Mouse (Mus musculus) neural tube, embryonic 15.5 days (tissue): ENCODE data around the gene Cyfip2. TPM values are rescaled to one million over a fixed set of nuclear protein-coding genes. Genes with fewer than 3 reads are reported as not detected.
A peak's percentile ranks its signal among the peaks of the same experiment; 100 is the strongest.

Experiments used
- ATAC-seq: fragments of 200-750 bp; cut with Nextera tagmentation; 2 replicates; pipeline ENCODE4 v1.8.0; 2017; ENCODE audit warnings: mild to moderate bottlenecking, moderate TSS enrichment, moderate library complexity; ENCODE audit not compliant: low FRiP score
- H3K27ac ChIP-seq: fragments of 300-500 bp; sonication (generic); replicated peaks from 2 replicates; pipeline ENCODE4 v1.5.1; 2015; ENCODE audit warnings: mild to moderate bottlenecking, inconsistent platforms
- H3K27me3 ChIP-seq: fragments of 300-500 bp; sonication (generic); replicated peaks from 2 replicates; pipeline ENCODE4 v1.6.1; 2015; ENCODE audit warnings: inconsistent platforms
- H3K36me3 ChIP-seq: fragments of 300-500 bp; sonication (generic); 2 replicates; pipeline ENCODE4 v1.6.1; 2015; ENCODE audit warnings: inconsistent platforms
- H3K4me1 ChIP-seq: fragments of 300-500 bp; sonication (generic); 2 replicates; pipeline ENCODE4 v1.6.1; 2015; ENCODE audit warnings: inconsistent platforms
- H3K4me2 ChIP-seq: fragments of 300-500 bp; sonication (generic); 2 replicates; pipeline ENCODE4 v1.6.1; 2015; ENCODE audit warnings: inconsistent platforms, mild to moderate bottlenecking, moderate library complexity
- H3K4me3 ChIP-seq: fragments of 300-500 bp; sonication (generic); replicated peaks from 2 replicates; pipeline ENCODE4 v1.5.1; 2015; ENCODE audit warnings: mild to moderate bottlenecking, inconsistent platforms
- H3K9ac ChIP-seq: fragments of 300-500 bp; sonication (generic); replicated peaks from 2 replicates; pipeline ENCODE4 v1.6.1; 2015; ENCODE audit warnings: mild to moderate bottlenecking, inconsistent platforms
- H3K9me3 ChIP-seq: fragments of 300-500 bp; sonication (generic); replicated peaks from 2 replicates; pipeline ENCODE4 v1.6.1; 2016; ENCODE audit warnings: inconsistent platforms
- WGBS: fragments of 180-500 bp; shearing (Covaris S2); methylation state at CpG from one replicate; pipeline ENCODE4 v1.1.7; 2015; ENCODE audit warnings: mixed read lengths; 5-methylcytosine and 5-hydroxymethylcytosine counted together
- polyA plus RNA-seq: library from polyadenylated mRNA; unstranded; fragments of >200 nt; fragmentation: Nextera tagmentation; extraction: Ambion mirVana; gene quantifications from 2 replicates; pipeline ENCODE4 v1.2.1, GENCODE M21; 2015

Cyfip2 gene
- polyA plus RNA-seq, 1 experiment from 2014 or later = 91.1 TPM

DNA sequence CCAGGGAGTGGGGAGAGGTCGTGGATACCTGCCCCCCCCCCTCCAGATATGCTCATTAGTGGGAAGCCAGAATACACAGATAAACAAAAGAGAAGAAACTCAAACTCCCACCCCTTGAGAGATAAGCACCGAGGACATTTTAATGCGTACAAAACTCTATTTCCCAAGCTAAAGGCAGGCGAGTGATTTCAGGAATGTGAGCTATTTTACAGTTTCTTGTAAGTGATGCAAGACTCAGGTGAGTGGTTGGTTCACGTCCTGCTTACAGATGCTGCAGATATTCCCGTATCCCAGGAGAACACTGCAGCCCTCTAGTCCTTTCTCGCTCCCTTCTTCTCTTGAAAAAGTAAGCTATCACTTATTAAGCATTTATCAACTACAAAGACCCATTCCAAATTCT, 66.3 kb downstream of the Cyfip2 start:
- 89% methylated on average over 7 of the region's 7 CpGs for WGBS
- peaks cover 70% of the 10 kb centered on the region for H3K36me3 ChIP-seq
- no peak overlapping the region for H3K27ac ChIP-seq
- H3K4me3 ChIP-seq = no peak overlapping the region
- no peak for ATAC-seq
- no peak overlapping the region for H3K4me2 ChIP-seq
- no peaks in the 10 kb centered on the region for H3K27me3 ChIP-seq
- no peak overlapping the region for H3K9ac ChIP-seq
- H3K9me3 ChIP-seq = no peaks in the 10 kb centered on the region
- H3K4me1 ChIP-seq = no peaks in the 10 kb centered on the region

DNA sequence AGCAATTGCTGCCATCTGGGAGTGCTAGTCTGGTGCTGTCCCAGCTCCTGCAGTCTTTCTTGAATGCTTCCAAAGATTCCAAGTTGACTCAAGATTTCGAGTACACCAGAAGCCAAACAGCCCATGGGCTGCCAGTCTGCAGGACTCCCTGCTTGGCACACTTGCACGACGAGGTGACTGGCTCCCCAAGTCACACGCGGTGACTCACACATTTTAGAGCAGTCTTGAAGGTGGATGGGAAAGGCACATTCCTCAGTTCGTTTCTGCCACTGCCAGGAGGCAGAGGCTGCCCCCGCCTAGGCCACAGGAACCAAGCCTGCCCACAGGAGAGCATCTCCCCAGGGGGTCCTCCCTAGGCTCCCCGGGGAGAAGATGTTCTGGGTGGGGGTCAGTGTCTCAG, 66.7 kb downstream of the Cyfip2 start:
- Histone ChIP-seq H3K4me2 (no peak overlapping the region), H3K4me1 (no peaks in the 10 kb centered on the region), H3K27ac (no peak overlapping the region), H3K9ac (no peak overlapping the region), H3K36me3 (peaks cover 71% of the 10 kb centered on the region), H3K9me3 (no peaks in the 10 kb centered on the region), H3K4me3 (no peak overlapping the region), H3K27me3 (no peaks in the 10 kb centered on the region)
- no peak for ATAC-seq
- 89% methylated on average over 8 of the region's 8 CpGs for WGBS

DNA sequence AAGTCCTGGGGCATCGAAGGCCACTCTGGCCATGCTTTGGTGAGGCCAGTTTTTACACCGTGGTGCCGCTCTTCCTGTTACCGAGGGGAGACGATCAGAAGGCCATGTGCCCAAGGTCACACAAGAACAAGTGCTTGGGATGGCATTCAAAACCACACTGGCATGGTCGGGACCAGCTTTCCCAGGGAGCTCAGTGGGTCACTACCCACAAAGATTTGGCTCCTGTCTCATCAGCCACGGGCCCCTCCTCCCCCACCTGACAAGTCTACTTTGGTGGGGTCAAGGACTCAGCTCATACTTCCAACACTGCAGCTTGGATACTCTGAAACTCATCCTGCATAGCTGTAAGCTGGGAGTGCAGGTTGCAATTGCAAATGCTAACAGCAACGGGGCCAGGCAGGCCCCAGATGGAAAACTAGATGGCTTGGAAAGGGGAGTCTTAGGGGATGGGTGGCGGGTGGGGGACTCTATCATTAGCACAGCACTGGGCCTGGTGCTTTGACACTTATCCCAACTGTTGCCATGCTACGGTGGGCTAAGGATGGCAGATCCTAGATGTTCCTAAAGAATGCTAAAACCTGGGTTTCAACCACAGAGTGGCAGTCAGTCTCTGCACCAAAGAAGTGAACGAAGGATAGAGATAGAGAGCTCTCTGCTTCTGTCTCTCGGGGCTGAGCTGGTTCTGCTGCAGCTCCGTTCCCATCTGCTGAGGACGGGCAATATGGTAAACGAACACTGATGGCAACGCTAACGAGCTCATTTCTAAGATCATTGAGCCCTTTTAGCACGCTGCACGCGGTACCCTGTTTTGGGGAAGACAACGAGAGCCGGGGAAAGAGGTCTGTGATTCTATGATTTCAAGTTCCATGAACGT, 67.7 kb downstream of the Cyfip2 start:
- Histone ChIP-seq H3K27ac (no peak overlapping the region), H3K9ac (no peak overlapping the region), H3K4me1 (no peaks in the 10 kb centered on the region), H3K36me3 (peaks cover 71% of the 10 kb centered on the region), H3K9me3 (no peaks in the 10 kb centered on the region), H3K4me3 (no peak overlapping the region), H3K27me3 (no peaks in the 10 kb centered on the region), H3K4me2 (no peak overlapping the region)
- WGBS = 88% methylated on average over 23 of the region's 23 CpGs
- no peak for ATAC-seq

DNA sequence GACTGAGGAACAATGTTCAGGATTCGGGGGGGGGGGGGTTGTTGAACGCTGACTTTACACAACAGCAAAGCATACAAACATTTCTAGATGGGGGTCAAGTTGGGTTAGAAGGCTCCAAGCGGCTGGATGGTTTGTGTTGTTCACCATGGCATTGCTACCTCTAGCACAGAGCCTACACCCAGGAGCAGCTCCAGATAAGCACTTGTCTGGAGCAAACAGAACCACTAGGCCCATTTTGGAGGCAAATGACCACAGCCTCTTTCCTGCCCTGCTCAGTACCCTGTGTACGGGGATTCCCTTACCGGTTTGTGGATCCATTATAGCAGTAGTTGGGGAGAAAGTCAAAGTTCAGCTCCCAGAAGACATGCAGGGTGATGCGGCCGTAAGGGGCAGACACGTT, 70.7 kb downstream of the Cyfip2 start:
- ATAC-seq = no peak
- H3K9ac ChIP-seq = no peak overlapping the region
- H3K4me1 ChIP-seq = no peaks in the 10 kb centered on the region
- H3K27ac ChIP-seq = no peak overlapping the region
- no peak overlapping the region for H3K4me2 ChIP-seq
- no peaks in the 10 kb centered on the region for H3K27me3 ChIP-seq
- H3K4me3 ChIP-seq = no peak overlapping the region
- WGBS = 95% methylated on average over 8 of the region's 8 CpGs
- peaks cover 77% of the 10 kb centered on the region for H3K36me3 ChIP-seq
- no peaks in the 10 kb centered on the region for H3K9me3 ChIP-seq

DNA sequence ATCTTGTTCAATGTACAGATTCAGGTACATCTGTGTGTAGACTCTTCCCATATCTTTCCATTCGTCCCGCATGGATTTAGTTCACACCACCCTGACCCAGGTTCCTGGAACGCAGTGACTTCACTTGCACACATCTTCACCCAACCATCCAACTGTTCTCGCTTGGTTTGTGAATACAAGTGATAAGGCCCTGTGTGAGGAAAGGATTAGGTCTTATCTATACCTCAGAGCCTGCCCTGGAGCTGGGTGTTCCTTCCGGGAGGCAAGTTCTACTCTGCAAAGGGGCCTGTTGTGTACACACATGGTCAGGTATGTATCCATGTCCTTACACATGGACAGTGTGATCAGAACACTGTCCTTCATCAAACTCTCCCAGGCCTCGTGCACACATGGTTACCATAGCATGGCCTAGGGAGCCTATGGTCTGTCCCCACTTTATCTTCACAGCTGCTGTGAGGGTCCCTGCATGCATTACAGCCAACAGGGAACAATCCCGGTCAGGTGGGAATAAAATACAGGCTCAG, 71.4 kb downstream of the Cyfip2 start:
- H3K9ac ChIP-seq = no peak overlapping the region
- H3K27me3 ChIP-seq = no peaks in the 10 kb centered on the region
- H3K27ac ChIP-seq = no peak overlapping the region
- peaks cover 4% of the 10 kb centered on the region; the same call in 1 of the 2 replicates for H3K4me1 ChIP-seq
- H3K36me3 ChIP-seq = peaks cover 70% of the 10 kb centered on the region
- WGBS = 94% methylated on average over 7 of the region's 7 CpGs
- no peak for ATAC-seq
- H3K9me3 ChIP-seq = no peaks in the 10 kb centered on the region
- no peak overlapping the region for H3K4me3 ChIP-seq
- H3K4me2 ChIP-seq = no peak overlapping the region

DNA sequence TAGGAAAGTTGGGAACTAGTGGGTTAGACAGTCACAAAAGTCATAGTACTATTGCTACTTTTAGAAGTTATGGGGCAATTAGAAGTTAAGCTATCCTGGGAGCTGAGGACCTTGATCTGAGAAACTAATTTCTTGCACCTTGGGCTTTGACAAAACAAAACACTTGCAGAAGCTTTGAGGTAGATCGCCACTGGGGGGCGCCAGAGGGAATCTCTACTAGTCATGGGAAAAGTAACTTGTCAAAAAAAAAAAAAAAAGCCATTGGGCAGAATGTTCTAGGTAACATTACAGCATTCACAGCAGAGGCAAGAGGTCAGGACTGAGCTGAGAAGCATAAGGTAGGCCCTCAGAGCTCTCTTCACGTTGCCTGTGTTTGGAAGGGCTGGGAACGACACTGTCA, 75.7 kb downstream of the Cyfip2 start:
- Histone ChIP-seq H3K9me3 (no peaks in the 10 kb centered on the region), H3K4me1 (peaks cover 20% of the 10 kb centered on the region), H3K36me3 (peaks cover 60% of the 10 kb centered on the region), H3K27ac (no peak overlapping the region), H3K9ac (no peak overlapping the region), H3K4me2 (no peak overlapping the region), H3K4me3 (no peak overlapping the region), H3K27me3 (no peaks in the 10 kb centered on the region)
- 44% methylated on average over 4 of the region's 4 CpGs for WGBS
- ATAC-seq = no peak

DNA sequence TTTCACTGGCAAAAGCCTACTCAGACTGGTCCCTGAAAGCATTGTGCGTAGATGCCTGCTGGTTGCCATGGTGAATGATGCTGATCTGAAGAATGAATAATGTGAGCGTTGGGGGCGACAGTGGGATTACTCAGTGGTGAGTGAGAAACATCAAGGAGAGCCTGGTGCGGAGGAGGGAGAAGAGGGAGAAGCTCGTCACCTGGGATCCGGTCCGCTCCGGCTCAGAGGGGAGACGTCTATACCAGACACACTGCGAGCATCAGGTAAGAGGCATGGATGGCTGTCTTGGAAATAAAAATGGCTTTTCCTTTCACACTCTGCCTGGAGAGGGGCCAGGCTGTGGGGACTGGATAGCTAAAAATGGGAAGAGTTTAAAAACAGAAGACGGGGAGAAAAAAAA, 77.3 kb downstream of the Cyfip2 start, which contains the start of gene Fndc9:
Gene Fndc9, plus strand, starts transcription at position 198 of the 400 bp plus-strand sequence.
- WGBS = 38% methylated on average over 11 of the region's 11 CpGs
- Histone ChIP-seq H3K36me3 (peaks cover 57% of the 10 kb centered on the region), H3K27ac (peak within 1 kb of the TSS; percentile 7), H3K9me3 (no peaks in the 10 kb centered on the region), H3K4me3 (no peak within 1 kb of the TSS), H3K4me2 (0 out of 2 replicates have a peak within 1 kb of the TSS, but pooled peaks have one; percentile 6), H3K27me3 (no peaks in the 10 kb centered on the region), H3K9ac (no peak within 1 kb of the TSS), H3K4me1 (peaks cover 20% of the 10 kb centered on the region)
- ATAC-seq = peak; percentile 49; the same call in 1 of the 2 replicates

DNA sequence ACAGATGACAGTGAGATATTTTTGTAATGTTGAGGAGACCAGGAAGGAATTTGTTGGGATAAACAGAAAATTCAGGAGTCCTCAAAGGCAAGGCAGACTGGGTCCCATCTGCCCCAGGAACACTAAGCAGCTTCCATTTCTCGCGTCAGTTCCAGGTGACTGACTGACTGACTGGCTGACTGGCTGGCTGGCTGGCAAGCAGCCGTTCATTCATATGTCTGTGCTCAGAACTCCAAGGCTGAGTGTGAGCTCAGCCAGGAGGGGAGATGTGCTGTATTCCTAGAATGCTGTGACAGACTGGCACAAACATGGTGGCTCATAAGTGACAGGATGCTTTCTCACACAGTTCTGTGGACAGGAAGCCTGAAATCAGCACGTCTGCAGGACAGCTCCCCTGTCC, 78.7 kb downstream of the Cyfip2 start:
- peaks cover 20% of the 10 kb centered on the region for H3K4me1 ChIP-seq
- 77% methylated on average over 4 of the region's 4 CpGs for WGBS
- no peak overlapping the region for H3K4me2 ChIP-seq
- H3K27ac ChIP-seq = no peak overlapping the region
- no peak overlapping the region for H3K4me3 ChIP-seq
- H3K36me3 ChIP-seq = peaks cover 57% of the 10 kb centered on the region
- no peaks in the 10 kb centered on the region for H3K27me3 ChIP-seq
- no peaks in the 10 kb centered on the region for H3K9me3 ChIP-seq
- ATAC-seq = no peak
- no peak overlapping the region for H3K9ac ChIP-seq

DNA sequence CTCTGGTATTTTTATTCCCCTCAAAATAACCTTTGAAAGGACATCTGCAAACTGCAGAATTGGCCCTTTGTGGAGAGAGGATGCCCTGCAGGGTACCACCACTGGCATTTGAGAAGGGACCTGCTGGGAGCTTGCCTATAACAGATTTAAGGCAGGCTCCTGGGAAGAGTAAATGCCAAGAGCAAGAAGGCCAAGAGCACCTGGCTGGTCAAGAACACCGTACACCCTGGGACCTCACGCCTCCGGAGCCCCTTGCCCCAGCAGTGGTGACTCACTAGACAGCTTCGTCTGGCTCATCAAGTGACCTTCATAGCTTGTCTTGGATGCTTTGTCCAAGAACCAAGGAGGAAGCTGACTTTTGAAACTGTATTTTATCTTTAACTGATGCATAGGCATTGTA, 79.9 kb downstream of the Cyfip2 start:
- ATAC-seq = no peak
- WGBS = 83% methylated on average over 4 of the region's 4 CpGs
- no peak overlapping the region for H3K27ac ChIP-seq
- H3K27me3 ChIP-seq = no peaks in the 10 kb centered on the region
- no peaks in the 10 kb centered on the region for H3K9me3 ChIP-seq
- peaks cover 20% of the 10 kb centered on the region for H3K4me1 ChIP-seq
- no peak overlapping the region for H3K9ac ChIP-seq
- H3K4me2 ChIP-seq = no peak overlapping the region
- peaks cover 51% of the 10 kb centered on the region for H3K36me3 ChIP-seq
- H3K4me3 ChIP-seq = no peak overlapping the region

DNA sequence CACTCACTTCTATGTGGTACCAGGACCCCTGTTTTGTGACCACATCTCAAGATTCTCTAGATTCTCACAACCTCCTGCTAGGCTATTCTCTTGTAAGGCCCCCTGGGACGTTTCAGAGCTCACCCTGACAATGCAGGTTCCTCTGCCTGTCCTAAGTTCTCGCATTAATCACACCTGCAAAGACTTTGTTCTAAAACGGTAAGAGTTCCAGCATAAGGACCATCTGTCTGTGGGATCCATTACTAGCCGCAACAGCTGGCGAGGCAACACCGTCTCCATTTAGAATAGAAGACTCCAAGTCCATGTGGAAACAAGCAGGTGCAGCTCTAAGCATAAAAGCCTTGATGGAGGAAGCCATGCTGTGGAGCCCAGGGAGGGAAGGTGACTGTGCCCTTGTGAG, 82.5 kb downstream of the Cyfip2 start:
- H3K9ac ChIP-seq = no peak overlapping the region
- H3K27me3 ChIP-seq = no peaks in the 10 kb centered on the region
- H3K4me3 ChIP-seq = no peak overlapping the region
- no peaks in the 10 kb centered on the region for H3K9me3 ChIP-seq
- H3K4me1 ChIP-seq = peaks cover 6% of the 10 kb centered on the region; the same call in 1 of the 2 replicates
- 69% methylated on average over 6 of the region's 6 CpGs for WGBS
- no peak for ATAC-seq
- H3K4me2 ChIP-seq = no peak overlapping the region
- no peak overlapping the region for H3K27ac ChIP-seq
- peaks cover 45% of the 10 kb centered on the region for H3K36me3 ChIP-seq

DNA sequence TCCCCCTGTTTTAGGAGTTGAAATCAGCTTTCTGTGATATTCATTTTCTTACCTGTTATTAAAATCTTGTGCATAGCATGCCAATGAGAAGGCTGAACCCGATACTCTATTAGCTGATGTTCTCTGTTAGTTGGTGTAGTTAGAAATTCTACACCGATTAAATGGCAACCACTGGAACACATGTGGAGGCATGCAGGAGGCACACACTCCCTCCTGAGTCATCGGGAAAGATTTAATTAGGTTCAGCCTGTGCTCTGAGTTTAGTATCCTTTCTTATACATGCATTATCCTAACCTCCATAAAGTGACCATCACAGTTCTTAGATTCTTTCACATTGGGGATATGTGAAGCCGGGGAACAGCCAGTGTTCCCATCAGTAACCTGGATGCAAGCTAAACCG, 87.3 kb downstream of the Cyfip2 start:
- H3K36me3 ChIP-seq = peaks cover 55% of the 10 kb centered on the region
- H3K9me3 ChIP-seq = no peaks in the 10 kb centered on the region
- ATAC-seq = no peak
- peaks cover 7% of the 10 kb centered on the region; the same call in 1 of the 2 replicates for H3K4me1 ChIP-seq
- 86% methylated on average over 5 of the region's 5 CpGs for WGBS
- no peaks in the 10 kb centered on the region for H3K27me3 ChIP-seq
- no peak overlapping the region for H3K4me3 ChIP-seq
- H3K4me2 ChIP-seq = no peak overlapping the region
- no peak overlapping the region for H3K27ac ChIP-seq
- no peak overlapping the region for H3K9ac ChIP-seq

DNA sequence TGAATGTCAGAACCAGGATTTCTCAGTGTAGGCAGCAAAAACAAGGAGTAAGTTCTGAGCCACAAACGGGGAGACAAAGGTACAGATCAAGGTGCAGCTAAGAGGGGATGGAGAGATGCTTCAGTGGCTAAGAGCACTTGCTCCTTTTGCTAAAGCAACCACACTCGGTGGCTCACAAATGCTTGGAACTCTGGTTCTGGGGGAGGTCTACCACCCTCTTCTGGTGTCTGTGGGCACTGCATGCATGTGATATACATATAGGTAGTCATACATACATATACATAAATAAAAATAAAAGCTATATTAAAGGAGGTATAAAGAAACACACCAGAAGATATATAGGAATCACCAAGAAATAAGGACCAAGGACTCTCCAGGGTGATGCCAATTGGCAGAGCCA, 89.1 kb downstream of the Cyfip2 start:
- Histone ChIP-seq H3K27ac (no peak overlapping the region), H3K36me3 (peaks cover 38% of the 10 kb centered on the region), H3K4me2 (no peak overlapping the region), H3K4me3 (no peak overlapping the region), H3K27me3 (no peaks in the 10 kb centered on the region), H3K4me1 (peaks cover 25% of the 10 kb centered on the region), H3K9me3 (no peaks in the 10 kb centered on the region), H3K9ac (no peak overlapping the region)
- WGBS = 79% methylated on average over 2 of the region's 2 CpGs
- no peak for ATAC-seq
